Mouse (Mus musculus): ENCODE measurements around the gene Gria1. TPM values are rescaled to one million over a fixed set of nuclear protein-coding genes. Genes with fewer than 3 reads are reported as not detected.
A peak's percentile ranks its signal among the peaks of the same experiment; 100 is the strongest.

Gene Gria1
- polyA plus RNA-seq, 1 experiment from 2014 or later: 1.2 TPM

DNA sequence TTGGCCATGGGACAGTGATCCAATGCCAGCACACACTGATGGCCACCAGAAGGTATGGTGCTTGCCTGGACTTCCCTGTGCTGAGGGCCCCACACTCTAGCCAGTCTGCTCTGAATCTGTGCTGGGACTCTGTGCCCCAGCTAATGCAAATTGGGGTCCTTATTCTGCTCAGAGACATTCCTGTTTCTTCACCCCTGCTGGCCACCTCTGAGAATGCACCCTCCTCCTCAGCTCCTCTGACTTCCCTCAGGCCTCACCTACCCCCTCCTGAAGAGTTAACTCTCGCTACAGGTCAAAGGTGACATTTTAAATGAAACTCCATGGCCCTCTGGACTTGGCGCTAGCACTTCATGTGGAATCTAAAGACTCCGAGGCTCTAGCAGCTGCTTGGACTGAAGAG is 165.4 kb downstream of the Gria1 start:
- H3K9ac ChIP-seq (ENCODE audit: low read depth, low read length): no peak overlapping the region
- H3K9me3 ChIP-seq (replicated peaks; ENCODE audit: low read length): no peaks in the 10 kb centered on the region
- H3K4me2 ChIP-seq (ENCODE audit: low read length): no peak overlapping the region
- H3K4me3 ChIP-seq (replicated peaks; ENCODE audit: low read depth, low read length): no peak overlapping the region
- WGBS: 25% methylated on average over 3 of the region's 3 CpGs
- H3K27ac ChIP-seq: no peak overlapping the region
- no peak for ATAC-seq (replicated peaks; ENCODE audit: low FRiP score, low read depth)
- no peaks in the 10 kb centered on the region for H3K27me3 ChIP-seq (ENCODE audit: insufficient read depth, low read length)
- TF ChIP-seq CTCF (IDR thresholded peaks at IDR 0.05; ENCODE audit: low read depth): peak; percentile 45
- DNase-seq (ENCODE audit: low spot score): peak; percentile 5
- no peaks in the 10 kb centered on the region for H3K4me1 ChIP-seq (replicated peaks; ENCODE audit: insufficient read depth, low read length)
- H3K36me3 ChIP-seq (ENCODE audit: insufficient read depth, low read length): no peaks in the 10 kb centered on the region

DNA sequence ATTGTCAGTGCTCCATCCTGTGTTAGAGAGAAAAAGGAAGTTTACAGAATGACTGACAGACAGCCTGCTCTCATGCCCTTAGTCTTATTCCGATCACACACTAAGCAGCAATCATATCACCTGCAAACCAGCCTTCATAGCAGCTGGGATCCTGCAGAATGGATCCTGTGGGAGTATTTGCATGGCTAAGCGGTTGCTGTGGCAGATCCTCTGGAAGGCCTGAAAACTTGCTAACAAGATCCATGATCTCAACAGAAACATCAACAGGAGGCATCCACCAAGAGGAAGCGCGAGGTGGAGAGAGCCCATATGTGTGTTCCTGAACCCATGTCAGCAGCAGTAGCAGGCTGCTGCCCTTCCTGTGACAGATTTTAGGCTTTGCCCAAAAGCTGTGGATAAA is 173.0 kb downstream of the Gria1 start:
- ATAC-seq (replicated peaks; ENCODE audit: low FRiP score, low read depth) (no peak), DNase-seq (ENCODE audit: low spot score) (no peak)
- Histone ChIP-seq H3K9ac (ENCODE audit: low read depth, low read length) (no peak overlapping the region), H3K4me3 (replicated peaks; ENCODE audit: low read depth, low read length) (no peak overlapping the region), H3K27me3 (ENCODE audit: insufficient read depth, low read length) (no peaks in the 10 kb centered on the region), H3K4me2 (ENCODE audit: low read length) (no peak overlapping the region), H3K36me3 (ENCODE audit: insufficient read depth, low read length) (no peaks in the 10 kb centered on the region), H3K9me3 (replicated peaks; ENCODE audit: low read length) (no peaks in the 10 kb centered on the region), H3K27ac (no peak overlapping the region), H3K4me1 (replicated peaks; ENCODE audit: insufficient read depth, low read length) (no peaks in the 10 kb centered on the region)
- TF ChIP-seq CTCF (IDR thresholded peaks at IDR 0.05; ENCODE audit: low read depth): no peak
- WGBS: 91% methylated on average over 4 of the region's 4 CpGs

DNA sequence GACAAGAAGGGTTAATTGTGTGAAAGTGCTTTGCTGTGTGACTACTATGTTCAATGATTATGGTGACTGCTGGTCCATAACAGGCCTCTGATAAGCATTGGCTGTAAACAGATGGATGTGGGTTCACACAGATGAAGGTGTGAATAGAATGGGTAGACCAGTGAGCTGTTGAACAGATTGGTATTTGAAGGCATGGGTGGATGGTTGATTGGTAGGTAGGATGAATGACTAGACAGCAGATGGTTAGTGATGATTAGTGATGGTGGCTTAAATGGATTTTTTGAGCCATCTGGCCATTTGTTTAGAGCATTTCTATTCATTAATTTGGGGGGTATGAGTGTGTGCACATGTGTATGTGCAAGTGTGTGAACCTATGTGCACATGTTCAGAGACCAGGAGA is 173.9 kb downstream of the Gria1 start:
- no peak overlapping the region for H3K4me3 ChIP-seq (replicated peaks; ENCODE audit: low read depth, low read length)
- H3K27ac ChIP-seq: no peak overlapping the region
- H3K36me3 ChIP-seq (ENCODE audit: insufficient read depth, low read length): no peaks in the 10 kb centered on the region
- no peak for TF ChIP-seq CTCF (IDR thresholded peaks at IDR 0.05; ENCODE audit: low read depth)
- no peaks in the 10 kb centered on the region for H3K9me3 ChIP-seq (replicated peaks; ENCODE audit: low read length)
- ATAC-seq (replicated peaks; ENCODE audit: low FRiP score, low read depth): no peak
- H3K27me3 ChIP-seq (ENCODE audit: insufficient read depth, low read length): no peaks in the 10 kb centered on the region
- no peak for DNase-seq (ENCODE audit: low spot score)
- no peak overlapping the region for H3K9ac ChIP-seq (ENCODE audit: low read depth, low read length)
- no peaks in the 10 kb centered on the region for H3K4me1 ChIP-seq (replicated peaks; ENCODE audit: insufficient read depth, low read length)
- no peak overlapping the region for H3K4me2 ChIP-seq (ENCODE audit: low read length)

DNA sequence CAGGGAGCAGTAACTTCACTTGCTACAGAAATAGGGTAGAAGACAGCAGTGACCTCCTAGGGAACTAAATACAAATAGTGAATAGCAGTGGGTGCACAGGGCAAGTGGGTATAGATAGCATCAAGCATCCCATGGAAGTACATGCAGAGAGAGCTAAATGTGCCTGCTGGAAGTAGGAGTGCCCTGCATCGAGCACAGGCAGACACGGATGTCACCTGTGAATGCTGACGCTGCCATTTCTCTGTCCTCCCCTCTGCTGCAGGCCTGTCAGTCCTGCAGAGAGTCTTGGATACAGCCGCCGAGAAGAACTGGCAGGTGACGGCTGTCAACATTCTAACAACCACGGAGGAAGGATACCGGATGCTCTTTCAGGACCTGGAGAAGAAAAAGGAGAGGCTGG is 178.2 kb downstream of the Gria1 start:
- Histone ChIP-seq H3K27me3 (ENCODE audit: insufficient read depth, low read length) (no peaks in the 10 kb centered on the region), H3K9me3 (replicated peaks; ENCODE audit: low read length) (no peaks in the 10 kb centered on the region), H3K27ac (no peak overlapping the region), H3K4me3 (replicated peaks; ENCODE audit: low read depth, low read length) (no peak overlapping the region), H3K4me2 (ENCODE audit: low read length) (no peak overlapping the region), H3K9ac (ENCODE audit: low read depth, low read length) (no peak overlapping the region), H3K36me3 (ENCODE audit: insufficient read depth, low read length) (no peaks in the 10 kb centered on the region), H3K4me1 (replicated peaks; ENCODE audit: insufficient read depth, low read length) (no peaks in the 10 kb centered on the region)
- 81% methylated on average over 8 of the region's 8 CpGs for WGBS
- DNase-seq (ENCODE audit: low spot score): no peak
- TF ChIP-seq CTCF (IDR thresholded peaks at IDR 0.05; ENCODE audit: low read depth): no peak
- no peak for ATAC-seq (replicated peaks; ENCODE audit: low FRiP score, low read depth)

DNA sequence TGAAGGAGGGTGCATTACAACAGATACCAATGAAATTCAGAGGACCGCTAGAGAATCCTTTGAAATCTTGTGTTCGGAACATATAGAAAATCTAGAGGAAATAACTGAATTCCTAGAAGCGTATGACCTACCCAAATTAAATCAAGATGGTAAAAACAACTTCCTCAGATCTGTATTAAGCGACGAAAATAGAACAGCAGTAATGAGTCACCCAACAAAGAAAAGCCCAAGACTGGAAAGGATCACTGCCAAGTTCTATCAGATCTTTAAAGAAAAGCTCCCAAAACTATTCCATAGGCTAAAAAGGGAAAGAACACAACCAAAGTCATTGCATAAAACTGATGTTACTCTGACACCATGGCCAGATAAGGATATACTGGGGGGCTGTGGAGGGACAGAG is 183.6 kb downstream of the Gria1 start:
- Histone ChIP-seq H3K27ac (no peak overlapping the region), H3K36me3 (ENCODE audit: insufficient read depth, low read length) (no peaks in the 10 kb centered on the region), H3K9ac (ENCODE audit: low read depth, low read length) (no peak overlapping the region), H3K4me1 (replicated peaks; ENCODE audit: insufficient read depth, low read length) (no peaks in the 10 kb centered on the region), H3K4me3 (replicated peaks; ENCODE audit: low read depth, low read length) (no peak overlapping the region), H3K27me3 (ENCODE audit: insufficient read depth, low read length) (no peaks in the 10 kb centered on the region), H3K4me2 (ENCODE audit: low read length) (no peak overlapping the region), H3K9me3 (replicated peaks; ENCODE audit: low read length) (no peaks in the 10 kb centered on the region)
- no peak for TF ChIP-seq CTCF (IDR thresholded peaks at IDR 0.05; ENCODE audit: low read depth)
- no peak for ATAC-seq (replicated peaks; ENCODE audit: low FRiP score, low read depth)
- DNase-seq (ENCODE audit: low spot score): no peak
- 71% methylated on average over 5 of the region's 5 CpGs for WGBS

DNA sequence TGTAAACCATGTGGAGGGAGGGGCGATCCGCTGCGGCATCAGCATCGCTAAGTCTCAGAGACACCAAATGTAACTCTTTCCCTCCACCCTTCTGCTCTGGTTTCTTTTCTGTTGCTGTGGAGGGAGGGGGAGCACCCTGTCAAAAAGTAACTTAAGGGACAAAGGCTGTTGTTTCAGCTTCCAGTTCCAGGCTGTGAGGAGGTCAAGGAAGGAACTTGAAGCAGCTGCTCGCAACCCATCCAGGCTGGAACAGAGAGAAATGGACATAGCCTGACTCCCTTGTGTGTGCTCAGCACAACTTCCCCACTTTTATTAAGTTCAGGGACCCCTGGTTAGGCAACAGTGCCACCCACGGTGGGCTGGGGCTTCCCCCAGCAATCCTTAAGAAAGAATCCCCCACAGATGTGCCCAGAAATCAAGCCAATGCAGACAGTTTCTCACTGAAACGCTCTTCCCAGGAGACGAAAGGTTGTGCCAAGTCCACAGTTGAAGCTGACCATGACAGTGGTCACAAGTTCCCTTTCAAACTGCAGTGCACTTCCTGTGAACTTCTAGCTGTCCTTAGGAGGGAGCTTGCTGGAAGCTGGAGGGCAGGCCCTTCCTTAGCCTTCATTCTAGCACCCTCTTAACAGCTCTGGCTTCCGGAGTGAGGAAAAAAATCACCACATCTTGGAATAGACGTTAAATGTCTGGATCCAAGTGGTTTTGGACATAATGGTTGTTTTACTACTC is 190.2 kb downstream of the Gria1 start:
- no peak for TF ChIP-seq CTCF (IDR thresholded peaks at IDR 0.05; ENCODE audit: low read depth)
- Histone ChIP-seq H3K4me1 (replicated peaks; ENCODE audit: insufficient read depth, low read length) (no peaks in the 10 kb centered on the region), H3K4me3 (replicated peaks; ENCODE audit: low read depth, low read length) (no peak overlapping the region), H3K4me2 (ENCODE audit: low read length) (0 out of 2 replicates have a peak overlapping the region, but pooled peaks have one; percentile 6), H3K27ac (peak overlapping the region; percentile 62; the same call in 1 of the 2 replicates), H3K9me3 (replicated peaks; ENCODE audit: low read length) (no peaks in the 10 kb centered on the region), H3K27me3 (ENCODE audit: insufficient read depth, low read length) (no peaks in the 10 kb centered on the region), H3K9ac (ENCODE audit: low read depth, low read length) (no peak overlapping the region), H3K36me3 (ENCODE audit: insufficient read depth, low read length) (no peaks in the 10 kb centered on the region)
- DNase-seq (ENCODE audit: low spot score) (peak; percentile 74), ATAC-seq (replicated peaks; ENCODE audit: low FRiP score, low read depth) (no peak; the same call in 1 of the 2 replicates)
- WGBS: 43% methylated on average over 10 of the region's 10 CpGs

DNA sequence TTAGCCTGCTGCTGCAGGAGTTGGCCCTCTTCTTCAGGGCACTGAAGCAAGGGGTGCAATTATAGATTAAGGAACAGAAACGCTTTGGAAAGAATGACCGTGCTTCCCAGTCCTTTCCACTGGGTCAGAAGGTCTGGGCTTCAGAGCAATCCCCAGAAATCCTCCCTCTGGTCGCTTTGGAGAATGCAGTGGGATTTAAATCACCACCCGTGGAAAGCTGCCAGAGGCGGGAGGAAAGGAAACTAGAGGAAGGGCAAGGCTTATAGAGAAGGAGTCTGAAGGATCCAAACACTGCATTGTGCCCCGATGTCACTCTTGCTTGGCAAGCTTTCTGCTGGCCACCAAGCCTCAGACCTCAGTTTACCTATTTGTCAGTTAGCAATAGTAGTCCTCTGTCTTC is 193.2 kb downstream of the Gria1 start:
- Histone ChIP-seq H3K4me2 (ENCODE audit: low read length) (no peak overlapping the region), H3K27me3 (ENCODE audit: insufficient read depth, low read length) (no peaks in the 10 kb centered on the region), H3K27ac (no peak overlapping the region), H3K36me3 (ENCODE audit: insufficient read depth, low read length) (no peaks in the 10 kb centered on the region), H3K9me3 (replicated peaks; ENCODE audit: low read length) (no peaks in the 10 kb centered on the region), H3K4me1 (replicated peaks; ENCODE audit: insufficient read depth, low read length) (no peaks in the 10 kb centered on the region), H3K9ac (ENCODE audit: low read depth, low read length) (no peak overlapping the region), H3K4me3 (replicated peaks; ENCODE audit: low read depth, low read length) (no peak overlapping the region)
- TF ChIP-seq CTCF (IDR thresholded peaks at IDR 0.05; ENCODE audit: low read depth): no peak
- DNase-seq (ENCODE audit: low spot score) (peak; percentile 55), ATAC-seq (replicated peaks; ENCODE audit: low FRiP score, low read depth) (no peak)
- 36% methylated on average over 6 of the region's 6 CpGs for WGBS

All from kidney, postnatal 0 days (tissue).